Mouse (Mus musculus): ENCODE data around the gene Tnni3k. TPM values are rescaled to one million over a fixed set of nuclear protein-coding genes. Genes with fewer than 3 reads are reported as not detected.

Tnni3k gene
- polyA plus RNA-seq, 1 experiment from 2014 or later: 0.11 TPM

- H3K27me3 ChIP-seq (ENCODE audit: control insufficient read depth, insufficient read depth, low read length): no peaks in the 10 kb centered on the region
- TF ChIP-seq CTCF (IDR thresholded peaks at IDR 0.05; ENCODE audit: low read depth) (no peak), EP300 (optimal IDR thresholded peaks at IDR 0.05) (no peak)
- no peak overlapping the region for H3K27ac ChIP-seq (replicated peaks)
- no peaks in the 10 kb centered on the region for H3K9me3 ChIP-seq (ENCODE audit: control insufficient read depth, low read length)
- H3K9ac ChIP-seq (ENCODE audit: low read length): no peak overlapping the region
- no peak for DNase-seq (ENCODE audit: low spot score)
- H3K4me1 ChIP-seq (replicated peaks; ENCODE audit: control insufficient read depth, insufficient read depth): no peaks in the 10 kb centered on the region
- H3K4me2 ChIP-seq (replicated peaks; ENCODE audit: low read depth): no peak overlapping the region
- H3K4me3 ChIP-seq (ENCODE audit: low read depth, low read length): no peak overlapping the region
- WGBS: 40% methylated on average over 2 of the region's 2 CpGs
- no peak for ATAC-seq (ENCODE audit: low FRiP score, low TSS enrichment)
- H3K36me3 ChIP-seq (ENCODE audit: control insufficient read depth, insufficient read depth, low read length): no peaks in the 10 kb centered on the region
Measured at GRCm38 (mm10) chr3:154815606-154816005, 239.6 kb downstream of the Tnni3k start.

GRCm38 (mm10) chr3:154812893-154813292 lies 242.3 kb downstream of the Tnni3k start:
- Histone ChIP-seq H3K9ac (ENCODE audit: low read length) (no peak overlapping the region), H3K36me3 (ENCODE audit: control insufficient read depth, insufficient read depth, low read length) (no peaks in the 10 kb centered on the region), H3K9me3 (ENCODE audit: control insufficient read depth, low read length) (no peaks in the 10 kb centered on the region), H3K27me3 (ENCODE audit: control insufficient read depth, insufficient read depth, low read length) (no peaks in the 10 kb centered on the region), H3K4me1 (replicated peaks; ENCODE audit: control insufficient read depth, insufficient read depth) (no peaks in the 10 kb centered on the region), H3K4me3 (ENCODE audit: low read depth, low read length) (no peak overlapping the region), H3K4me2 (replicated peaks; ENCODE audit: low read depth) (no peak overlapping the region), H3K27ac (replicated peaks) (no peak overlapping the region)
- no peak for DNase-seq (ENCODE audit: low spot score)
- TF ChIP-seq CTCF (IDR thresholded peaks at IDR 0.05; ENCODE audit: low read depth) (no peak), EP300 (optimal IDR thresholded peaks at IDR 0.05) (no peak)
- 20% methylated on average over 1 of the region's 1 CpGs for WGBS
- ATAC-seq (ENCODE audit: low FRiP score, low TSS enrichment): no peak

- no peak overlapping the region for H3K9ac ChIP-seq (ENCODE audit: low read length)
- no peak overlapping the region for H3K4me3 ChIP-seq (ENCODE audit: low read depth, low read length)
- no peaks in the 10 kb centered on the region for H3K27me3 ChIP-seq (ENCODE audit: control insufficient read depth, insufficient read depth, low read length)
- H3K4me1 ChIP-seq (replicated peaks; ENCODE audit: control insufficient read depth, insufficient read depth): no peaks in the 10 kb centered on the region
- WGBS: 60% methylated on average over 9 of the region's 9 CpGs
- H3K36me3 ChIP-seq (ENCODE audit: control insufficient read depth, insufficient read depth, low read length): no peaks in the 10 kb centered on the region
- no peak overlapping the region for H3K4me2 ChIP-seq (replicated peaks; ENCODE audit: low read depth)
- H3K9me3 ChIP-seq (ENCODE audit: control insufficient read depth, low read length): no peaks in the 10 kb centered on the region
- ATAC-seq (ENCODE audit: low FRiP score, low TSS enrichment) (no peak), DNase-seq (ENCODE audit: low spot score) (no peak)
- no peak overlapping the region for H3K27ac ChIP-seq (replicated peaks)
- no peak for TF ChIP-seq EP300 (optimal IDR thresholded peaks at IDR 0.05)
- no peak for TF ChIP-seq CTCF (IDR thresholded peaks at IDR 0.05; ENCODE audit: low read depth)
Measured at GRCm38 (mm10) chr3:154811833-154812232, 243.4 kb downstream of the Tnni3k start.

GRCm38 (mm10) chr3:154811281-154811680 lies 243.9 kb downstream of the Tnni3k start:
- H3K4me2 ChIP-seq (replicated peaks; ENCODE audit: low read depth): no peak overlapping the region
- TF ChIP-seq EP300 (optimal IDR thresholded peaks at IDR 0.05) (no peak), CTCF (IDR thresholded peaks at IDR 0.05; ENCODE audit: low read depth) (no peak)
- no peak overlapping the region for H3K27ac ChIP-seq (replicated peaks)
- no peaks in the 10 kb centered on the region for H3K9me3 ChIP-seq (ENCODE audit: control insufficient read depth, low read length)
- ATAC-seq (ENCODE audit: low FRiP score, low TSS enrichment) (no peak), DNase-seq (ENCODE audit: low spot score) (no peak)
- H3K4me1 ChIP-seq (replicated peaks; ENCODE audit: control insufficient read depth, insufficient read depth): no peaks in the 10 kb centered on the region
- H3K27me3 ChIP-seq (ENCODE audit: control insufficient read depth, insufficient read depth, low read length): no peaks in the 10 kb centered on the region
- WGBS: 23% methylated on average over 9 of the region's 9 CpGs
- no peak overlapping the region for H3K4me3 ChIP-seq (ENCODE audit: low read depth, low read length)
- no peak overlapping the region for H3K9ac ChIP-seq (ENCODE audit: low read length)
- no peaks in the 10 kb centered on the region for H3K36me3 ChIP-seq (ENCODE audit: control insufficient read depth, insufficient read depth, low read length)

- no peaks in the 10 kb centered on the region for H3K9me3 ChIP-seq (ENCODE audit: control insufficient read depth, low read length)
- no peak overlapping the region for H3K4me2 ChIP-seq (replicated peaks; ENCODE audit: low read depth)
- no peaks in the 10 kb centered on the region for H3K36me3 ChIP-seq (ENCODE audit: control insufficient read depth, insufficient read depth, low read length)
- DNase-seq (ENCODE audit: low spot score) (no peak), ATAC-seq (ENCODE audit: low FRiP score, low TSS enrichment) (peak; percentile 76)
- TF ChIP-seq CTCF (IDR thresholded peaks at IDR 0.05; ENCODE audit: low read depth) (no peak), EP300 (optimal IDR thresholded peaks at IDR 0.05) (no peak)
- no peaks in the 10 kb centered on the region for H3K4me1 ChIP-seq (replicated peaks; ENCODE audit: control insufficient read depth, insufficient read depth)
- 32% methylated on average over 7 of the region's 7 CpGs for WGBS
- H3K27me3 ChIP-seq (ENCODE audit: control insufficient read depth, insufficient read depth, low read length): no peaks in the 10 kb centered on the region
- H3K27ac ChIP-seq (replicated peaks): no peak overlapping the region
- H3K9ac ChIP-seq (ENCODE audit: low read length): no peak overlapping the region
- H3K4me3 ChIP-seq (ENCODE audit: low read depth, low read length): no peak overlapping the region
Measured at GRCm38 (mm10) chr3:154810273-154810870, 244.8 kb downstream of the Tnni3k start.

GRCm38 (mm10) chr3:154806626-154807025 lies 248.6 kb downstream of the Tnni3k start:
- ATAC-seq (ENCODE audit: low FRiP score, low TSS enrichment): no peak
- no peak overlapping the region for H3K27ac ChIP-seq (replicated peaks)
- DNase-seq (ENCODE audit: low spot score): no peak

More at GRCm38 (mm10) chr3:154806626-154807025, 248.6 kb downstream of the Tnni3k start:
- Histone ChIP-seq H3K4me2 (replicated peaks; ENCODE audit: low read depth) (no peak overlapping the region), H3K9ac (ENCODE audit: low read length) (no peak overlapping the region), H3K27me3 (ENCODE audit: control insufficient read depth, insufficient read depth, low read length) (no peaks in the 10 kb centered on the region), H3K9me3 (ENCODE audit: control insufficient read depth, low read length) (no peaks in the 10 kb centered on the region), H3K36me3 (ENCODE audit: control insufficient read depth, insufficient read depth, low read length) (no peaks in the 10 kb centered on the region), H3K4me3 (ENCODE audit: low read depth, low read length) (no peak overlapping the region), H3K4me1 (replicated peaks; ENCODE audit: control insufficient read depth, insufficient read depth) (no peaks in the 10 kb centered on the region)
- WGBS: 21% methylated on average over 7 of the region's 7 CpGs
- TF ChIP-seq EP300 (optimal IDR thresholded peaks at IDR 0.05) (no peak), CTCF (IDR thresholded peaks at IDR 0.05; ENCODE audit: low read depth) (no peak)

Measured in stomach, postnatal 0 days (tissue).